Mouse (Mus musculus) CD4-positive helper T cell, adult 2 months (primary cell): ENCODE measurements around the gene Ppp2r1b.
A peak's percentile ranks its signal among the peaks of the same experiment; 100 is the strongest.

Source experiments
- DNase-seq: peaks from one replicate; pipeline ENCODE4 v3.0.0-alpha.2; 2012; ENCODE audit warnings: low read depth, missing footprints, low spot score

Gene Ppp2r1b

GRCm38 (mm10) chr9:50865803-50866202 is 20.7 kb downstream of the Ppp2r1b start:
- DNase-seq, result peak; percentile 32

- no peak for DNase-seq
These were observed 21.9 kb downstream of the Ppp2r1b start for GRCm38 (mm10) chr9:50867015-50867414.

GRCm38 (mm10) chr9:50868182-50868581 is 23.1 kb downstream of the Ppp2r1b start:
- no peak for DNase-seq

GRCm38 (mm10) chr9:50873210-50873609 is 28.1 kb downstream of the Ppp2r1b start:
- DNase-seq, result no peak

- no peak for DNase-seq
These were observed 28.9 kb downstream of the Ppp2r1b start for GRCm38 (mm10) chr9:50874031-50874430.

- DNase-seq, result no peak
These were observed 30.4 kb downstream of the Ppp2r1b start for GRCm38 (mm10) chr9:50875470-50875869.

GRCm38 (mm10) chr9:50876287-50876686 is 31.2 kb downstream of the Ppp2r1b start:
- no peak for DNase-seq

GRCm38 (mm10) chr9:50877431-50877830 is 32.3 kb downstream of the Ppp2r1b start:
- no peak for DNase-seq

- no peak for DNase-seq
These were observed 37.1 kb downstream of the Ppp2r1b start for GRCm38 (mm10) chr9:50882183-50882582.

GRCm38 (mm10) chr9:50884093-50884492 is 39.0 kb downstream of the Ppp2r1b start:
- DNase-seq, result no peak

GRCm38 (mm10) chr9:50884741-50885599 is 39.9 kb downstream of the Ppp2r1b start:
- no peak for DNase-seq

- DNase-seq, result no peak
These were observed 40.5 kb downstream of the Ppp2r1b start for GRCm38 (mm10) chr9:50885600-50885987.

GRCm38 (mm10) chr9:50886870-50887269 is 41.8 kb downstream of the Ppp2r1b start:
- no peak for DNase-seq

- DNase-seq, result no peak
These were observed 42.2 kb downstream of the Ppp2r1b start for GRCm38 (mm10) chr9:50887351-50887750.

- DNase-seq, result no peak
These were observed 44.1 kb downstream of the Ppp2r1b start for GRCm38 (mm10) chr9:50889211-50889610.

GRCm38 (mm10) chr9:50889964-50890363 is 44.9 kb downstream of the Ppp2r1b start:
- no peak for DNase-seq

- no peak for DNase-seq
These were observed 45.5 kb downstream of the Ppp2r1b start for GRCm38 (mm10) chr9:50890494-50891090.

GRCm38 (mm10) chr9:50893665-50894064 is 48.6 kb downstream of the Ppp2r1b start:
- DNase-seq, result no peak

- DNase-seq, result no peak
These were observed 55.2 kb downstream of the Ppp2r1b start for GRCm38 (mm10) chr9:50900026-50900920.

GRCm38 (mm10) chr9:50904196-50904847 is 59.2 kb downstream of the Ppp2r1b start:
- DNase-seq, result peak; percentile 50

- DNase-seq, result peak; percentile 58
These were observed 60.2 kb downstream of the Ppp2r1b start for GRCm38 (mm10) chr9:50905321-50905720.
